Mouse (Mus musculus) embryonic fibroblast, embryonic 13.5 days (primary cell): ENCODE measurements around the gene Gm3269.
"Not testable (repeated sequence)": the region's sequence is repeated elsewhere in the genome, so short reads cannot be mapped to it uniquely, and the experiment has no call there.

Source experiments
- CTCF ChIP-seq: IDR thresholded peaks from 2 replicates; pipeline ENCODE4 v1.5.1; 2011; ENCODE audit warnings: mild to moderate bottlenecking, control low read depth, low read length, moderate library complexity, borderline replicate concordance; ENCODE audit not compliant: insufficient read depth
- POLR2A ChIP-seq: IDR thresholded peaks from 2 replicates; pipeline ENCODE4 v1.6.1; 2011; ENCODE audit warnings: low read depth, mild to moderate bottlenecking, control low read depth, low read length, moderate library complexity

DNA sequence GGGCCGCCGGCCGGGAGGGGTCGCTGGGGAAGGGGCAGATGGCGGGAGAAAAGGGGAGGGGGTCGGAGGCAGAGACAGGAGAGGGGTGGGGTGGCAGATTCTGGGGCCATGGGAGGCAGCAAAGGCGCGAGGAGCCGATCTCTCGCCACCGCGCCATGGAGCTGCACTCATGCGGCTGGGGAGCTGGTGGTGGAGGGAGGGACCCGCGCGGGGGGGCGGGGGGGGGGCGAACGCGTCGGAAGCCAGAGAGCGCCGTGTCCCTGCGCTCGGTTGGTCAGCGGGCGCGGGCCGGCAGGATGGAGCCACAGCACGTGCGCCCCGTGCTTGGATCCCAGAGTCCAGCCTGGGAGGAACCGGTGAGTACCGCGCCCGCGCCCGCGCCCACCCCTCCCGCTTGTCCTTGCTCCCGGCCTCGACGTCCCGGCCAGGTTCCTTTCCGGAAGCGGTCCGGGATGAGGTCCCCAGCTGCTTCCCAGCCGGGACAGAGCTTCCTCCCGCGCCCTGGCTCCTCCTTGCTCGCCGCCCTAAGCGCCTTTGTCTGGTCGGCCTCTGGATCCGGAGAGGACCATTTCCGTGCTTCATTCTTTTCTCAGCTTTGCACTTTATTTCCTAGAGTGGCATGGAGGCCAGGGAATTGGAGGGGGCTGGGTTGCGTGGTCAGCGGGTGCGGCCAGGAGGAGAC, 17.5 kb downstream of the Gm3269 start, which contains the start of gene Gm3264:
- not testable (repeated sequence) for TF ChIP-seq CTCF, POLR2A
